ENCODE assay signal across 15 mouse cellular contexts in the genomic region with DNA sequence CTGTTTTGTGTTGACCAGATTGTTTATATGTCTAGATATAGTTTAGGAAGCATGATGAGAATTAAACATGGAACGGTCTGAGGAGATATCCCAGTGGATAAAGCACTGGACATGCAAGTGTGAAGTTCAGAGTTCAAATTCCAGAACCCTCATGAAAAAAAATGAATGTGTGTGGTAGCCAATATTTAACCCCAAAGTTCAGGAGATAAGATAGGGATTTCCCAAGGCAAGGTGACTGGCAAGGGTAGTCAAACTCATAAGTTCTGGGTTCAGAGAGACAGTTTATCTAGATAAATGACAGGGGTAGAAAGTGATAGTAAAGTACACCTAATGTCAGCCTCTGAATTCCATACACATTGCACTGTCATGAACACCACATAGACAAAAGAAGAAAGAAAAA.
"Had no signal": no experiment of that assay in that cellular context is flagged by ENCODE, and none has a peak within 500 bp of the region (broad histone marks: within the 10 kb centered on the region; RNA-seq: fewer than 3 reads in every experiment).

No protein-coding gene starts in this region.

- H3K9ac ChIP-seq: lung, embryonic 15.5 days; midbrain, embryonic 13.5 days; midbrain, embryonic 15.5 days; neural tube, embryonic 12.5 days; stomach, embryonic 15.5 days had no signal

- H3K4me1 ChIP-seq: lung, embryonic 15.5 days; megakaryocyte, embryonic 14.5 days; midbrain, embryonic 15.5 days; neural tube, embryonic 12.5 days; stomach, embryonic 15.5 days had no signal

- DNase-seq: lung, adult 2 months; lung, postnatal 14 days; lung, postnatal 36 days; right cerebral cortex, postnatal 14 days; thymus, adult 2 months; thymus, postnatal 25 days; thymus, postnatal 4 days had no signal

- H3K27ac ChIP-seq: lung, embryonic 15.5 days; macrophage; midbrain, embryonic 13.5 days; midbrain, embryonic 15.5 days; neural tube, embryonic 12.5 days; stomach, embryonic 15.5 days; stomach, postnatal 0 days had no signal

- H3K4me3 ChIP-seq: lung, embryonic 15.5 days; megakaryocyte, embryonic 14.5 days; midbrain, embryonic 13.5 days; midbrain, embryonic 15.5 days; neural tube, embryonic 12.5 days; stomach, embryonic 15.5 days had no signal

- H3K36me3 ChIP-seq: lung, embryonic 15.5 days; midbrain, embryonic 13.5 days; midbrain, embryonic 15.5 days; neural tube, embryonic 12.5 days; stomach, embryonic 15.5 days had no signal

- H3K27me3 ChIP-seq: lung, embryonic 15.5 days; megakaryocyte, embryonic 14.5 days; midbrain, embryonic 13.5 days; midbrain, embryonic 15.5 days; neural tube, embryonic 12.5 days; stomach, embryonic 15.5 days had no signal
